Mouse (Mus musculus) retina, embryonic 14.5 days (tissue): ENCODE measurements around the gene Ptprb.

Source experiments
- DNase-seq: peaks from one replicate; pipeline ENCODE4 v3.0.0-alpha.2; 2015; ENCODE audit warnings: low spot score

The Ptprb gene

GRCm38 (mm10) chr10:116296439-116296838, 21.1 kb downstream of the Ptprb start:
- no peak for DNase-seq

- no peak for DNase-seq
These were observed 22.5 kb downstream of the Ptprb start for GRCm38 (mm10) chr10:116297854-116298253.

- no peak for DNase-seq
These were observed 25.5 kb downstream of the Ptprb start for GRCm38 (mm10) chr10:116300824-116301223.

GRCm38 (mm10) chr10:116301258-116301657, 25.9 kb downstream of the Ptprb start:
- DNase-seq = peak; percentile 65

- no peak for DNase-seq
These were observed 29.0 kb downstream of the Ptprb start for GRCm38 (mm10) chr10:116304355-116304754.

GRCm38 (mm10) chr10:116309460-116309859, 34.1 kb downstream of the Ptprb start:
- DNase-seq = no peak

- no peak for DNase-seq
These were observed 35.3 kb downstream of the Ptprb start for GRCm38 (mm10) chr10:116310516-116311210.

GRCm38 (mm10) chr10:116319246-116319645, 43.9 kb downstream of the Ptprb start:
- peak; percentile 89 for DNase-seq

- DNase-seq = peak; percentile 77
These were observed 53.8 kb downstream of the Ptprb start for GRCm38 (mm10) chr10:116329086-116329485.

GRCm38 (mm10) chr10:116330458-116330857, 55.1 kb downstream of the Ptprb start:
- peak; percentile 93 for DNase-seq

GRCm38 (mm10) chr10:116330961-116331510, 55.7 kb downstream of the Ptprb start:
- DNase-seq = peak; percentile 26

- no peak for DNase-seq
These were observed 58.3 kb downstream of the Ptprb start for GRCm38 (mm10) chr10:116333666-116334065.

- DNase-seq = no peak
These were observed 58.8 kb downstream of the Ptprb start for GRCm38 (mm10) chr10:116334120-116334519.

GRCm38 (mm10) chr10:116335328-116335727, 60.0 kb downstream of the Ptprb start:
- no peak for DNase-seq

- DNase-seq = no peak
These were observed 65.9 kb downstream of the Ptprb start for GRCm38 (mm10) chr10:116341194-116341593.

GRCm38 (mm10) chr10:116346618-116347184, 71.4 kb downstream of the Ptprb start:
- DNase-seq = no peak

GRCm38 (mm10) chr10:116349004-116349403, 73.7 kb downstream of the Ptprb start:
- no peak for DNase-seq

GRCm38 (mm10) chr10:116350532-116350931, 75.2 kb downstream of the Ptprb start:
- peak; percentile 20 for DNase-seq

GRCm38 (mm10) chr10:116354372-116354771, 79.0 kb downstream of the Ptprb start:
- DNase-seq = no peak

- DNase-seq = no peak
These were observed 86.9 kb downstream of the Ptprb start for GRCm38 (mm10) chr10:116362181-116362580.

GRCm38 (mm10) chr10:116362645-116363044, 87.3 kb downstream of the Ptprb start:
- DNase-seq = no peak

- DNase-seq = no peak
These were observed 89.4 kb downstream of the Ptprb start for GRCm38 (mm10) chr10:116364759-116365158.

GRCm38 (mm10) chr10:116370991-116371725, 95.8 kb downstream of the Ptprb start:
- no peak for DNase-seq
